ENCODE assay signal across 17 mouse cellular contexts in the genomic region with DNA sequence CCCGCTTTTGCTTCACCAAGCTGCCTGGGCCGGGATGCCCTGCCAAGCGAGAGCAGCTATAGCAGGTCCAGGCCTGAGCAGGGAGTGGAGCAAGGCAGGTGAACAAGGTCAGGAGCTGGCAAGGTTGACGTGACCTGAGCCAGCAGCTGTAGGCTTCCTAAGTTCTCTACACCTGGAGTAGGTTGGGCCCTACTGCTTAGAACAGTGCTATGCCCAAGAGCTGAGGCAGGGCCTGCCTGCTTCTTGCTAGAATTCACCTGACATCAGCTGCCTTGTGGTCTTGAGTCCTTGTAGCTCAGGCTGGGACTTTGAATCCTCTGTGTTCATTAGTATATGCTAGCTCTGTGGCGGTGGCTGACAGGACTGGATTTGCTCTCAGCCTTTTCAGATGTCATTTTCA. TPM values are rescaled to one million over a fixed set of nuclear protein-coding genes. Genes with fewer than 3 reads are reported as not detected.
"Had no signal": no experiment of that assay in that cellular context is flagged by ENCODE, and none has a peak within 500 bp of the region (broad histone marks: within the 10 kb centered on the region; RNA-seq: fewer than 3 reads in every experiment).

A gene (plus strand): TSS at position 301 of the 400 bp plus-strand sequence.

- H3K4me1 ChIP-seq: limb, embryonic 13.5 days; liver, embryonic 15.5 days; neural tube, embryonic 13.5 days had no signal

- H3K27ac ChIP-seq: layer of hippocampus, adult 2 months; limb, embryonic 13.5 days; liver, embryonic 15.5 days; neural tube, embryonic 13.5 days had no signal

- H3K4me3 ChIP-seq: layer of hippocampus, adult 2 months; limb, embryonic 13.5 days; liver, embryonic 15.5 days; midbrain, embryonic 10.5 days; neural tube, embryonic 13.5 days had no signal

- DNase-seq: kidney, adult 11 months; kidney, postnatal 10 days; kidney, postnatal 4 days; left cerebral cortex, postnatal 4 days; lung, adult 2 months; lung, postnatal 36 days; right cerebral cortex, adult 18-20 months; spleen, adult 18-20 months; thymus, postnatal 36 days had no signal

- ATAC-seq: lung, postnatal 0 days; midbrain, embryonic 16.5 days had no signal

RNA-seq across cellular contexts. Expression of the gene that starts here (rescaled TPM):
- total RNA-seq: layer of hippocampus, adult 2 months had no signal
- polyA plus RNA-seq: kidney, embryonic 14.5 days had no signal
